Mouse (Mus musculus) monocyte, adult 59 days (primary cell): ENCODE measurements around the gene Cep128. TPM values are rescaled to one million over a fixed set of nuclear protein-coding genes. Genes with fewer than 3 reads are reported as not detected.

Source experiments
- total RNA-seq, 2 experiments: library from RNA; stranded (reverse); gene quantifications; one replicate each; pipeline ENCODE4 v1.2.4; 2023

Gene Cep128
- total RNA-seq: 10 to 100 TPM; 32.1 to 32.6 TPM

DNA sequence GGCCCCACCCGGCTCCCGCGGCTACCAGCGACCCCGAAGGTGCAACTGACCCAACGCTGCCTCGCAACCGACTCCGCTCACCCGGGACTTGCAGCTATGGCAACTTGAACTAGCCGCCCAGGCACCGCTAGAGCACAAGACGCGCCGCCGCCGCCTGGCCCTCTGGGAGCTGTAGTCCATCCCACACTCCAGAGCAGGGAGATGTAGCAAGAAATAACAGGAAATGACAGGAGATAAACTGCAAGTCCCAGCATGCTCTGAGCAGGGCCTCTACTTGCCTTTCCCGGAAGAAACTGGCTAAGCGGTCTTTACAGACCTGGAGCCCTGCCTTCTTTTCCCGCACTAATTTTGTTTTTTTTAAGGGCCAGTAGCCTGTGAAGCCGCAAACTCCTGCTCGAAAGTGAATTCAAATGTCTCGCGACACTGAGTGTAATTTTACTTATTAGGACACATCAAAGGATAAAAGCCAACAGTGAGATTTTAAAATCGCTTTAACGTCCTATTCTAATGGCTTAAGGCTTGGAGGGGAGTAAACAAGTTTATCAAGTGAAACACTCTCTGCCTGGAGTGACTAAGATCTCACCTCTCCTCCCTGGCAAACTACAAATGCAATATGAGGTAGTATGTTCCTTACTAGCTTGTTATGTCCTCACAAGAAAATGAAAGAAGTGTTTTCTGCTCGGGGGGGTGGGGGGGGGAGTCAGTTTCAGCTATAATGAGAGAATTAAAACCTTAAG is at the start of gene Cep128, which contains the start of gene Tshr:
Gene Cep128 (minus strand): TSS at position 129 of the 737 bp plus-strand sequence.
Gene Tshr (plus strand): TSS at position 283 of the 737 bp plus-strand sequence.

Other genes with a start within 250 kb of the Cep128 start
- gene Tshr, start 154 bp upstream of the Cep128 start, total RNA-seq: not detected
- 10 to 100 TPM; 46.7 to 50.6 TPM for gene Gtf2a1, start 206.1 kb upstream of the Cep128 start, total RNA-seq